Mouse (Mus musculus): Measurements from ENCODE around the gene Fam186b.

DNA sequence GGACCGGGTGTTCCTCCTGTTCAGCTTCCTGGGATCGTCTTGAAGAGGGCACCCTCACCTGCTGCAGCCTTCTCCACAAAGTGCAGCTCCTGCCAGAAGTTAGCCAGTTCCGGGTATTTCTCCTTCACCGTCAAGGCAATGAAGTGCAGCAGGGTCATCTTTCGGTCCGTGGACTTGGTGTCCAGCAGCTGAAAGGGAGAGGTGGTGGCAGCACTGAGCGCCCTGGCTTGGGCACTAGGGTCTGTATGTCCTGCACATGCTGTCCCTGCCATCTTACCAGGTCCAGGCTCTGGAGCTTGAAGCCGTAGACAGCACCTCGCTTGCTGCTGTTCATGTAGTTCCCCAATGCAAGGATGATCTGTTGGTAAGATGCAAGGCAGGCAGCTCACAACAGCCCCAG is 25.3 kb upstream of the Fam186b start:
- TF ChIP-seq ZMIZ1 (IDR thresholded peaks at IDR 0.05; ENCODE audit: low read depth, low read length) = no peak
- TF ChIP-seq GATA1 (IDR thresholded peaks at IDR 0.05; ENCODE audit: low read depth, low read length) = no peak
